Mouse (Mus musculus) forebrain, embryonic 13.5 days (tissue): ENCODE results near the gene Ccdc97. TPM values are rescaled to one million over a fixed set of nuclear protein-coding genes. Genes with fewer than 3 reads are reported as not detected.
A peak's percentile ranks its signal among the peaks of the same experiment; 100 is the strongest.

Experiments used
- ATAC-seq: fragments of 200-750 bp; cut with Nextera tagmentation; 2 replicates; pipeline ENCODE4 v1.8.0; 2017
- H3K27ac ChIP-seq: fragments of 300-500 bp; sonication (generic); 2 replicates; pipeline ENCODE4 v1.5.1; 2015; ENCODE audit warnings: inconsistent platforms, mild to moderate bottlenecking, moderate library complexity
- H3K27me3 ChIP-seq: fragments of 300-500 bp; sonication (generic); 2 replicates; pipeline ENCODE4 v1.6.1; 2015; ENCODE audit warnings: mild to moderate bottlenecking, inconsistent platforms
- H3K36me3 ChIP-seq: fragments of 300-500 bp; sonication (generic); 2 replicates; pipeline ENCODE4 v1.6.1; 2015; ENCODE audit warnings: mild to moderate bottlenecking, inconsistent platforms; ENCODE audit not compliant: poor library complexity, severe bottlenecking
- H3K4me1 ChIP-seq: fragments of 300-500 bp; sonication (generic); 2 replicates; pipeline ENCODE4 v1.6.1; 2015; ENCODE audit warnings: inconsistent platforms
- H3K4me2 ChIP-seq: fragments of 300-500 bp; sonication (generic); 2 replicates; pipeline ENCODE4 v1.6.1; 2015; ENCODE audit warnings: inconsistent platforms, mild to moderate bottlenecking, moderate library complexity
- H3K4me3 ChIP-seq: fragments of 300-500 bp; sonication (generic); 2 replicates; pipeline ENCODE4 v1.5.1; 2015; ENCODE audit warnings: mild to moderate bottlenecking, inconsistent platforms
- H3K9ac ChIP-seq: fragments of 300-500 bp; sonication (generic); 2 replicates; pipeline ENCODE4 v1.6.1; 2015; ENCODE audit warnings: mild to moderate bottlenecking, inconsistent platforms
- H3K9me3 ChIP-seq: fragments of 300-500 bp; sonication (generic); replicated peaks from 2 replicates; pipeline ENCODE4 v1.6.1; 2016; ENCODE audit warnings: inconsistent platforms
- WGBS: fragments of 180-500 bp; shearing (Covaris S2); methylation state at CpG from one replicate; pipeline ENCODE4 v1.1.7; 2015; 5-methylcytosine and 5-hydroxymethylcytosine counted together
- polyA plus RNA-seq: library from polyadenylated mRNA; unstranded; fragments of >200 nt; fragmentation: Nextera tagmentation; extraction: Ambion mirVana; gene quantifications from 2 replicates; pipeline ENCODE4 v1.2.1, GENCODE M21; 2015

Gene Ccdc97
- polyA plus RNA-seq, 1 experiment from 2014 or later: 26.4 TPM

- H3K4me2 ChIP-seq: peak overlapping the region; percentile 60
- H3K27ac ChIP-seq: no peak overlapping the region
- 0 out of 2 replicates have a peak, but pooled peaks cover 13% of the 10 kb centered on the region for H3K4me1 ChIP-seq
- H3K9me3 ChIP-seq: no peaks in the 10 kb centered on the region; the same call in none of the 2 replicates
- H3K9ac ChIP-seq: peak overlapping the region; percentile 45
- no peaks in the 10 kb centered on the region for H3K36me3 ChIP-seq
- WGBS: under 1% methylated on average over 33 of the region's 37 CpGs
- H3K4me3 ChIP-seq: peak overlapping the region; percentile 35
- peaks cover 22% of the 10 kb centered on the region for H3K27me3 ChIP-seq
- peak; percentile 63 for ATAC-seq
Measured at GRCm38 (mm10) chr7:25704716-25705364, 14.0 kb downstream of the Ccdc97 start.

- Histone ChIP-seq H3K9me3 (no peaks in the 10 kb centered on the region; the same call in none of the 2 replicates), H3K4me3 (no peak overlapping the region), H3K4me1 (0 out of 2 replicates have a peak, but pooled peaks cover 13% of the 10 kb centered on the region), H3K4me2 (peak overlapping the region; percentile 60), H3K27ac (no peak overlapping the region), H3K9ac (no peak overlapping the region; the same call in 1 of the 2 replicates), H3K27me3 (peaks cover 22% of the 10 kb centered on the region), H3K36me3 (no peaks in the 10 kb centered on the region)
- ATAC-seq: 0 out of 2 replicates have a peak, but pooled peaks have one; percentile 31
- 17% methylated on average over 9 of the region's 10 CpGs for WGBS
Measured at GRCm38 (mm10) chr7:25703793-25704494, 14.9 kb downstream of the Ccdc97 start.

GRCm38 (mm10) chr7:25702350-25702749 is 16.5 kb downstream of the Ccdc97 start:
- Histone ChIP-seq H3K36me3 (no peaks in the 10 kb centered on the region), H3K4me1 (0 out of 2 replicates have a peak, but pooled peaks cover 13% of the 10 kb centered on the region), H3K27ac (no peak overlapping the region), H3K4me3 (no peak overlapping the region), H3K27me3 (peaks cover 17% of the 10 kb centered on the region), H3K9ac (no peak overlapping the region), H3K4me2 (no peak overlapping the region), H3K9me3 (no peaks in the 10 kb centered on the region; the same call in none of the 2 replicates)
- ATAC-seq: no peak
- WGBS: 95% methylated on average over 2 of the region's 2 CpGs

- ATAC-seq: no peak
- Histone ChIP-seq H3K4me3 (no peak overlapping the region), H3K4me2 (no peak overlapping the region), H3K36me3 (no peaks in the 10 kb centered on the region), H3K9ac (no peak overlapping the region), H3K4me1 (0 out of 2 replicates have a peak, but pooled peaks cover 13% of the 10 kb centered on the region), H3K27me3 (peaks cover 17% of the 10 kb centered on the region), H3K27ac (no peak overlapping the region), H3K9me3 (no peaks in the 10 kb centered on the region; the same call in none of the 2 replicates)
- WGBS: 78% methylated on average over 12 of the region's 12 CpGs
Measured at GRCm38 (mm10) chr7:25700732-25701131, 18.2 kb downstream of the Ccdc97 start.

GRCm38 (mm10) chr7:25699851-25700250 is 19.0 kb downstream of the Ccdc97 start:
- H3K27ac ChIP-seq: no peak overlapping the region
- peaks cover 16% of the 10 kb centered on the region for H3K27me3 ChIP-seq
- H3K9me3 ChIP-seq: no peaks in the 10 kb centered on the region; the same call in none of the 2 replicates
- no peak overlapping the region for H3K4me3 ChIP-seq
- 0 out of 2 replicates have a peak, but pooled peaks cover 13% of the 10 kb centered on the region for H3K4me1 ChIP-seq
- no peak overlapping the region for H3K9ac ChIP-seq
- H3K36me3 ChIP-seq: no peaks in the 10 kb centered on the region
- no peak for ATAC-seq
- no peak overlapping the region for H3K4me2 ChIP-seq
- WGBS: 53% methylated on average over 13 of the region's 13 CpGs

GRCm38 (mm10) chr7:25694104-25694503 is 24.8 kb downstream of the Ccdc97 start:
- peaks cover 36% of the 10 kb centered on the region for H3K27me3 ChIP-seq
- H3K9ac ChIP-seq: no peak overlapping the region
- H3K4me2 ChIP-seq: no peak overlapping the region
- peaks cover 8% of the 10 kb centered on the region for H3K4me1 ChIP-seq
- H3K9me3 ChIP-seq: no peaks in the 10 kb centered on the region
- H3K4me3 ChIP-seq: no peak overlapping the region
- WGBS: 49% methylated on average over 8 of the region's 8 CpGs
- no peak for ATAC-seq
- H3K36me3 ChIP-seq: no peaks in the 10 kb centered on the region
- no peak overlapping the region for H3K27ac ChIP-seq

GRCm38 (mm10) chr7:25690051-25690450 is 28.8 kb downstream of the Ccdc97 start:
- no peak for ATAC-seq
- H3K27ac ChIP-seq: no peak overlapping the region
- H3K4me1 ChIP-seq: peaks cover 35% of the 10 kb centered on the region
- 34% methylated on average over 5 of the region's 5 CpGs for WGBS
- peaks cover 71% of the 10 kb centered on the region for H3K27me3 ChIP-seq
- H3K4me2 ChIP-seq: no peak overlapping the region
- peaks cover 4% of the 10 kb centered on the region; the same call in 1 of the 2 replicates for H3K36me3 ChIP-seq
- no peaks in the 10 kb centered on the region for H3K9me3 ChIP-seq
- H3K9ac ChIP-seq: no peak overlapping the region
- no peak overlapping the region for H3K4me3 ChIP-seq

- Histone ChIP-seq H3K27ac (no peak overlapping the region), H3K4me2 (peak overlapping the region; percentile 66), H3K4me1 (peaks cover 35% of the 10 kb centered on the region), H3K4me3 (peak overlapping the region; percentile 45), H3K36me3 (peaks cover 4% of the 10 kb centered on the region; the same call in 1 of the 2 replicates), H3K9me3 (no peaks in the 10 kb centered on the region), H3K27me3 (peaks cover 76% of the 10 kb centered on the region), H3K9ac (no peak overlapping the region)
- no peak for ATAC-seq
- 12% methylated on average over 12 of the region's 12 CpGs for WGBS
Measured at GRCm38 (mm10) chr7:25689603-25690021, 29.3 kb downstream of the Ccdc97 start.

GRCm38 (mm10) chr7:25688810-25689586 is 29.9 kb downstream of the Ccdc97 start:
- ATAC-seq: no peak
- peaks cover 77% of the 10 kb centered on the region for H3K27me3 ChIP-seq
- H3K9me3 ChIP-seq: no peaks in the 10 kb centered on the region
- peaks cover 4% of the 10 kb centered on the region; the same call in 1 of the 2 replicates for H3K36me3 ChIP-seq
- H3K4me2 ChIP-seq: peak overlapping the region; percentile 66
- H3K27ac ChIP-seq: no peak overlapping the region
- H3K4me1 ChIP-seq: peaks cover 35% of the 10 kb centered on the region
- H3K9ac ChIP-seq: peak overlapping the region; percentile 38
- peak overlapping the region; percentile 45 for H3K4me3 ChIP-seq
- WGBS: under 1% methylated on average over 46 of the region's 52 CpGs

GRCm38 (mm10) chr7:25687811-25688401 is 31.0 kb downstream of the Ccdc97 start:
- WGBS: under 1% methylated on average over 47 of the region's 47 CpGs
- peak overlapping the region; percentile 45 for H3K4me3 ChIP-seq
- H3K27ac ChIP-seq: no peak overlapping the region
- no peak for ATAC-seq
- H3K27me3 ChIP-seq: peaks cover 77% of the 10 kb centered on the region
- peaks cover 14% of the 10 kb centered on the region; the same call in 1 of the 2 replicates for H3K36me3 ChIP-seq
- peak overlapping the region; percentile 66 for H3K4me2 ChIP-seq
- H3K4me1 ChIP-seq: peaks cover 35% of the 10 kb centered on the region
- peak overlapping the region; percentile 58 for H3K9ac ChIP-seq
- no peaks in the 10 kb centered on the region for H3K9me3 ChIP-seq
